Mouse (Mus musculus): ENCODE measurements around the gene Gm20890. TPM values are rescaled to one million over a fixed set of nuclear protein-coding genes. Genes with fewer than 3 reads are reported as not detected.
"Not testable (repeated sequence)": the region's sequence is repeated elsewhere in the genome, so short reads cannot be mapped to it uniquely, and the experiment has no call there.

Gene Gm20890
- total RNA-seq (2018; cell fraction: chromatin; rRNA removed): not detected
- not detected for total RNA-seq (2018; cell fraction: cytosol; rRNA removed)
- not detected for total RNA-seq (2018; cell fraction: nucleus; rRNA removed)
- polyA plus RNA-seq (2018): not detected in 3 replicates

GRCm38 (mm10) chrY:26776699-26777098 lies at the start of gene Gm20890:
TSS of gene Gm20890 (minus strand) at chrY:26776799.
- not testable (repeated sequence) for H3K27ac ChIP-seq; H3K4me3 ChIP-seq (ENCODE audit: inconsistent target); H3K79me2 ChIP-seq (ENCODE audit: inconsistent target); H3K36me3 ChIP-seq (ENCODE audit: inconsistent target)
- no CpG with 5 or more reads among the region's 5 CpGs for WGBS (ENCODE audit: missing documents)

Measured in macrophage (primary cell).